Mouse (Mus musculus) liver, adult 2 months (tissue): ENCODE data around the gene Klhl13. TPM values are rescaled to one million over a fixed set of nuclear protein-coding genes. Genes with fewer than 3 reads are reported as not detected.

Source experiments
- DNase-seq: peaks from one replicate; pipeline ENCODE4 v3.0.0-alpha.2; 2011; ENCODE audit warnings: low read depth, low spot score; ENCODE audit errors: extremely low read depth
- H3K27ac ChIP-seq: fragments of 200-500 bp; replicated peaks from 2 replicates; pipeline ENCODE4 v1.5.1; 2012; ENCODE audit warnings: low read depth, mild to moderate bottlenecking, control low read depth, inconsistent platforms, low read length; ENCODE audit not compliant: insufficient read depth
- H3K27me3 ChIP-seq: fragments of 200-500 bp; 2 replicates; pipeline ENCODE4 v1.6.1; 2012; ENCODE audit warnings: mild to moderate bottlenecking, moderate library complexity, low read length, inconsistent platforms; ENCODE audit not compliant: control insufficient read depth, insufficient read depth
- H3K36me3 ChIP-seq: fragments of 200-500 bp; 2 replicates; pipeline ENCODE4 v1.6.1; 2012; ENCODE audit warnings: low read length, inconsistent platforms; ENCODE audit not compliant: control insufficient read depth, insufficient read depth
- H3K4me1 ChIP-seq: fragments of 200-500 bp; 2 replicates; pipeline ENCODE4 v1.6.1; 2011; ENCODE audit warnings: low read length; ENCODE audit not compliant: control insufficient read depth, insufficient read depth
- H3K4me3 ChIP-seq: fragments of 200-500 bp; 2 replicates; pipeline ENCODE4 v1.5.1; 2011; ENCODE audit warnings: low read depth, mild to moderate bottlenecking, control low read depth, low read length, moderate library complexity; ENCODE audit not compliant: insufficient read depth
- H3K79me2 ChIP-seq: fragments of 200-500 bp; 2 replicates; pipeline ENCODE4 v1.6.1; 2012; ENCODE audit warnings: inconsistent platforms, mild to moderate bottlenecking, low read length, moderate library complexity; ENCODE audit not compliant: control insufficient read depth, insufficient read depth
- H3K9ac ChIP-seq: fragments of 200-500 bp; 2 replicates; pipeline ENCODE4 v1.6.1; 2012; ENCODE audit warnings: low read depth, mild to moderate bottlenecking, control low read depth, inconsistent platforms, low read length
- CTCF ChIP-seq: fragments of 200-500 bp; IDR thresholded peaks from 2 replicates; pipeline ENCODE4 v1.5.1; 2011; ENCODE audit warnings: low read depth, low read length, control low read depth
- POLR2A ChIP-seq: fragments of 200-500 bp; IDR thresholded peaks from 2 replicates; pipeline ENCODE4 v1.6.1; 2011; ENCODE audit warnings: low read length, control low read depth; ENCODE audit not compliant: insufficient read depth; ENCODE audit errors: extremely low read depth
- WGBS: fragments of 180-500 bp; shearing (Covaris S2); methylation state at CpG from one replicate; pipeline ENCODE4 v1.1.7; 2018; 5-methylcytosine and 5-hydroxymethylcytosine counted together
- polyA plus RNA-seq: library from polyadenylated mRNA; depleted of rRNA; stranded (reverse); fragments of >200 nt; gene quantifications from 2 replicates; pipeline ENCODE4 v1.2.3, GENCODE M21; 2012
- total RNA-seq: library from RNA; depleted of rRNA; stranded (reverse); fragments of >200 nt; gene quantifications from 2 replicates; pipeline ENCODE4 v1.2.3, GENCODE M21; 2014

The Klhl13 gene
- total and polyA plus RNA-seq, 2 experiments, result 3.3 to 12.3 TPM

GRCm38 (mm10) chrX:23284530-23285441 is 80.1 kb downstream of the Klhl13 start:
- Histone ChIP-seq H3K79me2 (no peaks in the 10 kb centered on the region), H3K36me3 (no peaks in the 10 kb centered on the region), H3K4me3 (no peak overlapping the region), H3K27me3 (no peaks in the 10 kb centered on the region), H3K27ac (no peak overlapping the region), H3K4me1 (no peaks in the 10 kb centered on the region), H3K9ac (no peak overlapping the region)
- TF ChIP-seq POLR2A (no peak), CTCF (no peak)
- DNase-seq, result no peak
- 77% methylated on average over 11 of the region's 11 CpGs for WGBS

- H3K27ac ChIP-seq, result no peak overlapping the region
- H3K79me2 ChIP-seq, result no peaks in the 10 kb centered on the region
- H3K9ac ChIP-seq, result no peak overlapping the region
- no peaks in the 10 kb centered on the region for H3K27me3 ChIP-seq
- no peaks in the 10 kb centered on the region for H3K4me1 ChIP-seq
- 96% methylated on average over 1 of the region's 1 CpGs for WGBS
- DNase-seq, result no peak
- H3K4me3 ChIP-seq, result no peak overlapping the region
- TF ChIP-seq POLR2A, result no peak
- no peaks in the 10 kb centered on the region for H3K36me3 ChIP-seq
Measured at GRCm38 (mm10) chrX:23267601-23268000, 97.3 kb downstream of the Klhl13 start.

- Histone ChIP-seq H3K27me3 (no peaks in the 10 kb centered on the region), H3K4me1 (no peaks in the 10 kb centered on the region), H3K27ac (no peak overlapping the region), H3K79me2 (no peaks in the 10 kb centered on the region), H3K4me3 (no peak overlapping the region), H3K9ac (no peak overlapping the region), H3K36me3 (no peaks in the 10 kb centered on the region)
- DNase-seq, result no peak
- no peak for TF ChIP-seq POLR2A
- no peak for TF ChIP-seq CTCF
Measured at GRCm38 (mm10) chrX:23248752-23249151, 116.1 kb downstream of the Klhl13 start.
